Mouse (Mus musculus) C2C12 (cell line): ENCODE measurements around the gene Rplp0.

Experiments
- CEBPB ChIP-seq: IDR thresholded peaks from one replicate; pipeline ENCODE4 v1.6.1; 2011; ENCODE audit warnings: low read depth, mild to moderate bottlenecking, control low read depth, moderate library complexity
- CTCF ChIP-seq: IDR thresholded peaks from one replicate; pipeline ENCODE4 v1.5.1; 2011; ENCODE audit not compliant: control insufficient read depth, insufficient read depth, insufficient read length
- MAX ChIP-seq: IDR thresholded peaks from one replicate; pipeline ENCODE4 v1.6.1; 2011; ENCODE audit warnings: mild to moderate bottlenecking, control low read depth
- MYOG ChIP-seq: IDR thresholded peaks from one replicate; pipeline ENCODE4 v1.6.1; 2011; ENCODE audit not compliant: control insufficient read depth, insufficient read length; ENCODE audit errors: extremely low read depth
- USF1 ChIP-seq: IDR thresholded peaks from one replicate; pipeline ENCODE4 v1.6.1; 2011; ENCODE audit warnings: low read depth, mild to moderate bottlenecking, control low read depth, moderate library complexity

- TF ChIP-seq CEBPB (no peak), CTCF (no peak), USF1 (no peak), MYOG (no peak), MAX (no peak)
Observed at GRCm38 (mm10) chr5:115520325-115520869, 38.9 kb upstream of the Rplp0 start.
